Comparison of ENCODE assay signal across 34 mouse cellular contexts in the genomic region with DNA sequence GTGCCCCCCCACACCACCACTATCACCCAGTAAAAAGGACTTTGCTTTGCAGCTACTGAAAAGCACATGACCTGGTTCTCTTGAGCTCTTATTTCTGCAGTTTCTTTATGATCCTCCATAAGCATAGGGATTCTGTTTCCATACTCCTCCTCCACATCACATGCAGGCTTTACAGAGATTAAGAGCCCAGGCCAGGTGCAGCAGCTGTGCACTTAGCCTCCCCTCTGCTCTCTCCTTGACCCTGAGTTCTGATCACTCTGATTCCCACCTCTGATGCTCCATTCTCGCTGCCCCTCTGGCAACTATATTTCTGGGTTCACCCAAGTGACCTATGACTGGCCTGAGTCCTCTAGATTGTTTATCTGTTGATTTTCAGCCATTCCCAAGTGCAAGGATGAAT.
"Had no signal": no experiment of that assay in that cellular context is flagged by ENCODE, and none has a peak within 500 bp of the region (broad histone marks: within the 10 kb centered on the region; RNA-seq: fewer than 3 reads in every experiment).

No protein-coding gene starts in this region.

- ATAC-seq: hindbrain, embryonic 16.5 days; hindbrain, postnatal 0 days; inflammation-experienced regulatory T-cells, adult 6 months; intestine, embryonic 15.5 days; intestine, embryonic 16.5 days; intestine, postnatal 0 days had no signal

- H3K4me3 ChIP-seq: heart, embryonic 10.5 days; heart, embryonic 12.5 days; heart, embryonic 13.5 days; heart, embryonic 15.5 days; hindbrain, embryonic 10.5 days; hindbrain, embryonic 12.5 days; hindbrain, embryonic 13.5 days; hindbrain, embryonic 15.5 days; intestine, embryonic 15.5 days; kidney, embryonic 15.5 days; layer of hippocampus, adult 2 months; left cerebral cortex, adult 2 months had no signal

- DNase-seq: heart, postnatal 10 days; heart, postnatal 14 days; heart, postnatal 36 days; heart, postnatal 4 days; kidney, adult 11 months; kidney, adult 18-20 months; kidney, adult 2 months; kidney, adult 9 months; kidney, postnatal 14 days; kidney, postnatal 25 days; kidney, postnatal 36 days; kidney, postnatal 4 days; layer of hippocampus, adult 9-11 months; layer of hippocampus, postnatal 36 days had no signal

- H3K9me3 ChIP-seq: heart, embryonic 10.5 days; heart, embryonic 12.5 days; heart, embryonic 13.5 days; heart, embryonic 15.5 days; hindbrain, embryonic 10.5 days; hindbrain, embryonic 12.5 days; hindbrain, embryonic 13.5 days; hindbrain, embryonic 15.5 days; intestine, embryonic 15.5 days; kidney, embryonic 15.5 days had no signal

- H3K27me3 ChIP-seq: heart, embryonic 12.5 days; heart, embryonic 13.5 days; heart, embryonic 15.5 days; hindbrain, embryonic 12.5 days; hindbrain, embryonic 13.5 days; hindbrain, embryonic 15.5 days; intestine, embryonic 15.5 days; kidney, embryonic 15.5 days had no signal

- H3K27ac ChIP-seq: heart, embryonic 10.5 days; heart, embryonic 13.5 days; heart, embryonic 15.5 days; hindbrain, embryonic 10.5 days; hindbrain, embryonic 12.5 days; hindbrain, embryonic 13.5 days; hindbrain, embryonic 14.5 days; hindbrain, embryonic 15.5 days; hindbrain, postnatal 0 days; intestine, embryonic 15.5 days; kidney, embryonic 15.5 days; kidney, postnatal 0 days; layer of hippocampus, adult 2 months; left cerebral cortex, adult 2 months had no signal

- H3K9ac ChIP-seq: heart, embryonic 12.5 days; heart, embryonic 13.5 days; heart, embryonic 15.5 days; hindbrain, embryonic 12.5 days; hindbrain, embryonic 13.5 days; hindbrain, embryonic 14.5 days; hindbrain, embryonic 15.5 days; intestine, embryonic 15.5 days; kidney, embryonic 15.5 days had no signal

- H3K4me1 ChIP-seq: heart, embryonic 10.5 days; heart, embryonic 12.5 days; heart, embryonic 13.5 days; heart, embryonic 15.5 days; hindbrain, embryonic 10.5 days; hindbrain, embryonic 12.5 days; hindbrain, embryonic 13.5 days; hindbrain, embryonic 15.5 days; intestine, embryonic 15.5 days; kidney, embryonic 15.5 days had no signal

- H3K4me2 ChIP-seq: heart, embryonic 11.5 days; heart, embryonic 12.5 days; heart, embryonic 13.5 days; heart, embryonic 15.5 days; hindbrain, embryonic 12.5 days; hindbrain, embryonic 13.5 days; hindbrain, embryonic 14.5 days; hindbrain, embryonic 15.5 days; intestine, embryonic 15.5 days; kidney, embryonic 15.5 days had no signal

- H3K36me3 ChIP-seq: heart, embryonic 10.5 days; heart, embryonic 12.5 days; heart, embryonic 13.5 days; heart, embryonic 15.5 days; hindbrain, embryonic 10.5 days; hindbrain, embryonic 12.5 days; hindbrain, embryonic 13.5 days; hindbrain, embryonic 15.5 days; intestine, embryonic 15.5 days; kidney, embryonic 15.5 days had no signal
